Comparison of ENCODE assay signal across 13 mouse cellular contexts in the genomic region with DNA sequence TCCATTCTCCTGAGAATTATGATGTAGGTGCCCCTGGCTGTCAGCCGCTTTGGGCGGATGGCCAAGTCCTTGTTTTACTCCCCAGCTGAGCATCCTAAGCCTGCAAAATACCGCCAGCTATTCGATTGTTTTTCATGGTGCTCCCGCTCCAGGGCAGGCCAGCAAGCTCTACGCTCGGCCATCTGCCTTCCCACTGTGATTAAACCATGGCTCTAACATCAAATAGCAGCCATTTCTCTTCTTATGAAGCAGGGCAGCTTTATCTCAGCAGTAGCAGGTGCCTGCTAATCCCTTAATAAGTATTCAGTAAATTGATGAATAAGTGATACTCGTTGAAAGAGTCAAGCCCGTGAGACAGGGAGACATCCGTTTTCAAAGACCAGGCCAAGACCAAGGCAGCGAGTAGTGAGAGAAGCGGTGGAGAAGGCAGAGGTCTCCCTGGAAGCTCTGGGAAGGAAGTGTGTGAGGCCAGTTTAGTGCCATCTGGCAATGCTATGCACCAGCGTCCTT. TPM values are rescaled to one million over a fixed set of nuclear protein-coding genes. Genes with fewer than 3 reads are reported as not detected.
A peak's percentile ranks its signal among the peaks of the same experiment; 100 is the strongest.
DNase-seq lines count a peak whose midpoint lies in the region; ATAC-seq and TF ChIP-seq lines count a peak whose summit lies in the region.
"Had no signal": no experiment of that assay in that cellular context is flagged by ENCODE, and none has a peak within 500 bp of the region (broad histone marks: within the 10 kb centered on the region; RNA-seq: fewer than 3 reads in every experiment).

No protein-coding gene starts in this region.

- H3K4me1 ChIP-seq in neural tube, embryonic 12.5 days: peaks cover 7% of the 10 kb centered on the region; the same call in 1 of the 2 replicates
- peaks cover 28% of the 10 kb centered on the region for H3K4me1 ChIP-seq in forebrain, embryonic 13.5 days
- H3K4me1 ChIP-seq in lung, adult 2 months (ENCODE audit: control insufficient read depth, insufficient read depth, low read length): no peaks in the 10 kb centered on the region

- no peak for TF ChIP-seq CTCF in lung, adult 2 months (IDR thresholded peaks at IDR 0.05; ENCODE audit: insufficient read depth, low read length)

- no peaks in the 10 kb centered on the region for H3K27me3 ChIP-seq in neural tube, embryonic 12.5 days (replicated peaks)
- no peaks in the 10 kb centered on the region for H3K27me3 ChIP-seq in forebrain, embryonic 13.5 days
- H3K27me3 ChIP-seq: heart, embryonic 15.5 days had no signal

- H3K4me3 ChIP-seq in neural tube, embryonic 12.5 days: no peak overlapping the region
- no peak overlapping the region for H3K4me3 ChIP-seq in forebrain, embryonic 13.5 days
- H3K4me3 ChIP-seq in lung, adult 2 months (replicated peaks; ENCODE audit: extremely low read depth, low read depth, low read length): no peak overlapping the region
- H3K4me3 ChIP-seq: heart, embryonic 15.5 days had no signal

- no peak for TF ChIP-seq POLR2A in lung, adult 2 months (IDR thresholded peaks at IDR 0.05; ENCODE audit: borderline replicate concordance, extremely low read depth, low read depth, low read length)

- WGBS in neural tube, embryonic 12.5 days: 40% methylated on average over 13 of the region's 13 CpGs
- 15% methylated on average over 13 of the region's 13 CpGs for WGBS in forebrain, embryonic 13.5 days
- 71% methylated on average over 13 of the region's 13 CpGs for WGBS in lung, adult 2 months

- H3K9ac ChIP-seq in neural tube, embryonic 12.5 days: no peak overlapping the region
- H3K9ac ChIP-seq in forebrain, embryonic 13.5 days: no peak overlapping the region
- H3K9ac ChIP-seq: heart, embryonic 15.5 days had no signal

- H3K27ac ChIP-seq in neural tube, embryonic 12.5 days: 0 out of 2 replicates have a peak overlapping the region, but pooled peaks have one; percentile 6
- H3K27ac ChIP-seq in forebrain, embryonic 13.5 days: peak overlapping the region; percentile 86
- H3K27ac ChIP-seq: heart, embryonic 15.5 days; kidney, postnatal 0 days; macrophage had no signal

- peak; percentile 65; the same call in 1 of the 2 replicates for ATAC-seq in neural tube, embryonic 12.5 days (ENCODE audit: low FRiP score, low read depth)
- peak; percentile 81 for ATAC-seq in forebrain, embryonic 13.5 days
- ATAC-seq in erythroid progenitor cell, adult 5-6 weeks (replicated peaks; ENCODE audit: low FRiP score, poor library complexity, severe bottlenecking): no peak

- H3K4me2 ChIP-seq in neural tube, embryonic 12.5 days (replicated peaks): no peak overlapping the region
- 0 out of 2 replicates have a peak overlapping the region, but pooled peaks have one; percentile 16 for H3K4me2 ChIP-seq in forebrain, embryonic 13.5 days
- H3K4me2 ChIP-seq: heart, embryonic 15.5 days had no signal

- no peaks in the 10 kb centered on the region for H3K36me3 ChIP-seq in neural tube, embryonic 12.5 days
- no peaks in the 10 kb centered on the region for H3K36me3 ChIP-seq in forebrain, embryonic 13.5 days (ENCODE audit: poor library complexity, severe bottlenecking)
- H3K36me3 ChIP-seq: heart, embryonic 15.5 days had no signal

- H3K9me3 ChIP-seq in neural tube, embryonic 12.5 days: no peaks in the 10 kb centered on the region
- no peaks in the 10 kb centered on the region for H3K9me3 ChIP-seq in forebrain, embryonic 13.5 days (replicated peaks)
- H3K9me3 ChIP-seq: heart, embryonic 15.5 days had no signal

- no peak for DNase-seq in neural tube, embryonic 10.5 days (ENCODE audit: extremely low spot score, low spot score)
- DNase-seq in layer of hippocampus, postnatal 10 days (ENCODE audit: low spot score in 2 of 2): peak; percentile 68 to 69
- peak; percentile 41 for DNase-seq in retina, embryonic 14.5 days (ENCODE audit: low spot score)
- DNase-seq in lung, adult 2 months: no peak
- DNase-seq in urinary bladder, postnatal 4 days (ENCODE audit: low spot score in 2 of 2): no peak
- DNase-seq: right cerebral cortex, postnatal 14 days; thymus, adult 18-20 months had no signal

RNA-seq across cellular contexts. Expression of a gene that starts 14.5 kb away (rescaled TPM):
- 0.62 and 0.83 TPM in 2 replicates for polyA plus RNA-seq in neural tube, embryonic 12.5 days (2016; fragmentation: Nextera tagmentation; extraction: Ambion mirVana)
- 1.8 and 2.5 TPM in 2 replicates for polyA plus RNA-seq in forebrain, embryonic 13.5 days (2015; fragmentation: Nextera tagmentation; extraction: Ambion mirVana)
- total RNA-seq in layer of hippocampus, postnatal 10 days (2021): 1 to 10 TPM; 2.2 to 3.6 TPM
- 0.23 and 0.33 TPM in 2 replicates for polyA plus RNA-seq in lung, adult 2 months (2012; rRNA removed)
- 1.8 and 2.1 TPM in 2 replicates for total RNA-seq in erythroid progenitor cell, adult 5-6 weeks (2015; ENCODE audit: low replicate concordance)
- 5.4 TPM in 1 of 2 replicates, not detected in the other for total RNA-seq in erythroid progenitor cell, adult 5-6 weeks (2017; ENCODE audit: low replicate concordance)
- polyA plus RNA-seq: macrophage had no signal

Comparison
In these comparisons a context has a peak if more than half of its experiments do, and no peak if none do; other contexts are left out.
1. DNase-seq: peak in layer of hippocampus, postnatal 10 days (2 of 2) and retina, embryonic 14.5 days (single experiment); none in neural tube, embryonic 10.5 days (single experiment), lung, adult 2 months (single experiment) and urinary bladder, postnatal 4 days (0 of 2).